Mouse (Mus musculus) hindbrain, postnatal 0 days (tissue): Measurements from ENCODE around the gene Fkbp5. TPM values are rescaled to one million over a fixed set of nuclear protein-coding genes. Genes with fewer than 3 reads are reported as not detected.

Experiments
- ATAC-seq: fragments of 200-750 bp; cut with Nextera tagmentation; 2 replicates; pipeline ENCODE4 v1.8.0; 2017; ENCODE audit warnings: mild to moderate bottlenecking, moderate TSS enrichment, moderate library complexity
- DNase-seq: peaks from one replicate; pipeline ENCODE4 v3.0.0-alpha.2; 2015; ENCODE audit warnings: low spot score
- H3K27ac ChIP-seq: fragments of 300-500 bp; sonication (generic); 2 replicates; pipeline ENCODE4 v1.5.1; 2014; ENCODE audit warnings: mild to moderate bottlenecking
- H3K27me3 ChIP-seq: fragments of 300-500 bp; sonication (generic); 2 replicates; pipeline ENCODE4 v1.6.1; 2014; ENCODE audit warnings: low read length, mixed read lengths; ENCODE audit not compliant: insufficient read depth
- H3K36me3 ChIP-seq: fragments of 300-500 bp; sonication (generic); 2 replicates; pipeline ENCODE4 v1.6.1; 2014; ENCODE audit warnings: low read length, mixed read lengths; ENCODE audit not compliant: insufficient read depth
- H3K4me1 ChIP-seq: fragments of 300-500 bp; sonication (generic); 2 replicates; pipeline ENCODE4 v1.6.1; 2014; ENCODE audit warnings: antibody characterized with exemption, low read length, mixed read lengths; ENCODE audit not compliant: insufficient read depth
- H3K4me2 ChIP-seq: fragments of 300-500 bp; sonication (generic); 2 replicates; pipeline ENCODE4 v1.6.1; 2014; ENCODE audit warnings: low read depth, mild to moderate bottlenecking, low read length, moderate library complexity, mixed read lengths
- H3K4me3 ChIP-seq: fragments of 300-500 bp; sonication (generic); 2 replicates; pipeline ENCODE4 v1.5.1; 2014; ENCODE audit warnings: low read length
- H3K9ac ChIP-seq: fragments of 300-500 bp; sonication (generic); replicated peaks from 2 replicates; pipeline ENCODE4 v1.6.1; 2014; ENCODE audit warnings: mild to moderate bottlenecking, low read length, moderate library complexity, mixed read lengths
- H3K9me3 ChIP-seq: fragments of 300-500 bp; sonication (generic); 2 replicates; pipeline ENCODE4 v1.6.1; 2016; ENCODE audit warnings: low read length, mixed read lengths
- CTCF ChIP-seq: IDR thresholded peaks from 2 replicates; pipeline ENCODE4 v1.5.1; 2016; ENCODE audit warnings: antibody characterized with exemption, control low read depth, low read depth
- WGBS: fragments of 180-500 bp; shearing (Covaris S2); extraction: QIAGEN DNeasy Blood & Tissue Kit; methylation state at CpG from one replicate; pipeline ENCODE4 v1.1.7; 2014; 5-methylcytosine and 5-hydroxymethylcytosine counted together
- polyA plus RNA-seq: library from polyadenylated mRNA; unstranded; fragments of >200 nt; fragmentation: Nextera tagmentation; extraction: Ambion mirVana; gene quantifications from 2 replicates; pipeline ENCODE4 v1.2.1, GENCODE M21; 2015
- total RNA-seq: library from RNA; depleted of rRNA; stranded (reverse); fragments of >200 nt; gene quantifications from 2 replicates; pipeline ENCODE4 v1.2.3, GENCODE M21; 2014

Gene Fkbp5
- total and polyA plus RNA-seq, 2 experiments from 2014 or later, result 20.0 to 27.5 TPM

DNA sequence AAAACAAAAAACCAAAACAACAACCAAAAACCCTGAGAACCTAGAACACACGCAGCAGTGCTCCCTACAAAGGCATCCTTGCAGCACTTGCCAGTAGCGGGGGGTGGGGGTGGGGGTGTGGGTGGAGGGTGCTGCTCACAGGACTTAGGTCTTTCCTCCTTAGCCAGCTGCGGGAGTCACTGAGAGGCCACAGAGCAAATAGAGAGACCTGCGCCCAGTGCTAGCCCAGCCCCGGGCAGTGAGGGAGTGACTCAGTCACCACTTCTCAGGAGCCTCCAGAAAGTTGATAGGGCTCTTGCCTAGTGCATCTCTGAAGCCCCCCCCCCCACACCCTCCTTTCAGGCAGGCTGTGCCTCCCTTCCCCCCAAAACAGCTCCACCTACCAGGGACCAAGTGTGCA, 148.3 kb downstream of the Fkbp5 start:
- Histone ChIP-seq H3K4me1 (no peaks in the 10 kb centered on the region), H3K9me3 (no peaks in the 10 kb centered on the region), H3K36me3 (no peaks in the 10 kb centered on the region), H3K4me2 (no peak overlapping the region), H3K27ac (no peak overlapping the region), H3K9ac (no peak overlapping the region), H3K27me3 (peaks cover 14% of the 10 kb centered on the region), H3K4me3 (no peak overlapping the region)
- no peak for TF ChIP-seq CTCF
- WGBS, result 75% methylated on average over 5 of the region's 5 CpGs
- DNase-seq (no peak), ATAC-seq (no peak)

DNA sequence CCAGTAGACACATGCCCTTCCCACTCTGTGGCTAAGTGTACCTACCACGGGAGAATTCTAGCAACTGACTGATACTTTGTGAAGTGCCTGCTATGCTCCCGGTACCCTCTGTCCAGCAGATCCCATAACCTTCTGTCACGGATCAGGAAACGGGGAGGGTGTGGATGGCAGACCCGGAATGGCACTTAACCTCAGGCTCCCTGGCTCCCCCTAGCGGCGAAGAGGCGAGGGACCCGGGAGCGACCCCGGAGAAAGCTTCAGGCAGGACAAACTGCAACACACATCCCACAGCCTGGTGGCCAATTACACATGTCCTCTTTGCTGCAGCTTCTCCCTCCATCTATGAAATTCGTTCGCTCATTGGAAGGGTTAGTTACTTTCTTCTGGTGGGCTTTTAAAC, 148.9 kb downstream of the Fkbp5 start:
- no peaks in the 10 kb centered on the region for H3K9me3 ChIP-seq
- WGBS, result 7% methylated on average over 13 of the region's 13 CpGs
- peak; percentile 85 for TF ChIP-seq CTCF
- no peak overlapping the region for H3K9ac ChIP-seq
- DNase-seq (peak; percentile 54), ATAC-seq (0 out of 2 replicates have a peak, but pooled peaks have one; percentile 38)
- H3K4me1 ChIP-seq, result no peaks in the 10 kb centered on the region; the same call in 1 of the 2 replicates
- H3K27ac ChIP-seq, result no peak overlapping the region
- no peak overlapping the region for H3K4me3 ChIP-seq
- H3K36me3 ChIP-seq, result no peaks in the 10 kb centered on the region
- peaks cover 20% of the 10 kb centered on the region for H3K27me3 ChIP-seq
- H3K4me2 ChIP-seq, result no peak overlapping the region

DNA sequence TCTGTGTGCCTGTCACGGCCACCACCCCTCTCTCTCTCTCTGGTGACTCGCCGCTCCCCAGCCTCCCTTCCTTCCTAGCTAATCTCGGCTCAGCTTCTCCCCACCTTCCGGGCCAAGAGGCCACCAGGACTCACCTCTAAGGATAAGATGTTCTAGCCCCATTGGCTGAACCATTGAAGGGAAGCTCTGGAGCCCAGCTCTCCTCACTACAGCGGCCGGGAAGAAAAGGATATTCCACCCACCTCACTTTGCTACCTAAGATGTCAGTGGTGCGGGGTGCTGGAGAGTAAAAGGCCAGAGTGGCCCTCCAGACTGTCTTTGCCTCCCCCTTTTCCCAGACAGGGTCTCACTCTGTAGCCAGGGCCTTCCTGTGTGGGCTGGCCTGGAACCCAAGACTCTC, 152.2 kb downstream of the Fkbp5 start, which contains the start of gene Tulp1:
Gene Tulp1 (minus strand): TSS at position 101 of the 400 bp plus-strand sequence.
- 26% methylated on average over 8 of the region's 8 CpGs for WGBS
- Histone ChIP-seq H3K27me3 (peaks cover 21% of the 10 kb centered on the region), H3K4me2 (peak within 1 kb of the TSS; percentile 41), H3K9me3 (no peaks in the 10 kb centered on the region), H3K27ac (no peak within 1 kb of the TSS), H3K36me3 (no peaks in the 10 kb centered on the region), H3K4me1 (no peaks in the 10 kb centered on the region; the same call in 1 of the 2 replicates), H3K4me3 (peak within 1 kb of the TSS; percentile 15), H3K9ac (no peak within 1 kb of the TSS)
- DNase-seq (no peak), ATAC-seq (no peak)
- no peak for TF ChIP-seq CTCF

DNA sequence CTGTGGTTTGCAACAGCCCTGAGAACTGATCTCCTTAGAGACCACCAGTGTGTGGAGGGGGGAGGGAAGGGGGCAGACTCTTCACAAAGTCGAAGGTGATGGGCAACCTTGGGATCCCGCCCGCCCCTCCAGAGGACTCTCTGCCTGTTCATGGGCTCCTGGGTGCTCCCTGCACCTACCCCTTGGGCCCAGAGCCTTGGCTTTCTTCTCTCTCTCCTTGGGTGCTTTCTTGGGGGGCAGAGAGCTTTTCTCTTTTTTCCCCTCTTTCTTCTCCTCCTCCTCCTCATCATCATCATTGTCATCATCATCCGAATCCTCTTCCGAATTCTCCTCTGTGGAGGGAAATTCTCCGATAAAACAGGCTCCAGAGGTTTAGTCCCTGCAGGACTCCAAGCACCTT, 153.8 kb downstream of the Fkbp5 start:
- no peak for TF ChIP-seq CTCF
- WGBS, result 15% methylated on average over 6 of the region's 6 CpGs
- peaks cover 30% of the 10 kb centered on the region for H3K27me3 ChIP-seq

DNA sequence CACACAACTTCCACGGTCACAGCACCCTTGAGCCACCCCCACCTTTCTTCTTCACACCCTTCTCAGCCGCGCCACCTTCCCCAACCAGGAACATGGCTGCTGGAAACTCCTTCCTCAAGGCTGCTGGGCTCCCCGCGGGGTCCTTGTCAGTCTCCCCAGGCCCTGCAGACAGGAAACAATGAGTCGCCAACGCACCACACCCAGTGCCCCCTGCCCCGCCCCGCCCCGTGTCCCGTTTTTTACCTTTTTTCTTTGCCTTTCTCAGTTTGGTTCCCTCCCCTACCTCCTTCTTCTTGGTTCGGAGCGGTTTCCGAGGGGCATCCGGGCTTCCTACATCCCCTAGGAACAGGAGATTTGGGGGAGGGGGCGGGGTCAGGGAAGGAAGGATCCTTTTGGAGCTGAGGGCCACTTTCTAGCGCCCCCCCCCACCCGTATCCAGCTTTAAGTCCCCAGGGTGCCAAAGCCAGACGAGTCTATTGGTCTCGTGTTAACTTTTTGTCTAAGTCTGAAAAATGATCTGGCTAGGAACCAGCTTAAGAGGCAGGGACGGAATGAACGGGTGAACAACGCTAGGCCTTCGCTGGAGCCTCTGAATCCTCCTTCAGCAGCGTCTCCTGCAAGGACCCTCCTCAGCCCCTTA, 154.6 kb downstream of the Fkbp5 start:
- H3K27ac ChIP-seq, result no peak overlapping the region
- peak; percentile 23 for DNase-seq
- no peaks in the 10 kb centered on the region for H3K36me3 ChIP-seq
- H3K4me3 ChIP-seq, result peak overlapping the region; percentile 28
- peaks cover 30% of the 10 kb centered on the region for H3K27me3 ChIP-seq
- H3K9ac ChIP-seq, result peak overlapping the region; percentile 28; the same call in 1 of the 2 replicates
- peak overlapping the region; percentile 54 for H3K4me2 ChIP-seq
- 0 out of 2 replicates have a peak, but pooled peaks have one; percentile 9 for TF ChIP-seq CTCF
- 2% methylated on average over 25 of the region's 25 CpGs for WGBS
- no peaks in the 10 kb centered on the region; the same call in 1 of the 2 replicates for H3K4me1 ChIP-seq
- H3K9me3 ChIP-seq, result no peaks in the 10 kb centered on the region
- ATAC-seq, result no peak

More for the DNA sequence above, 153.8 kb downstream of the Fkbp5 start:
- ATAC-seq (no peak), DNase-seq (no peak)
- H3K9me3 ChIP-seq, result no peaks in the 10 kb centered on the region
- H3K4me3 ChIP-seq, result no peak overlapping the region; the same call in 1 of the 2 replicates
- no peak overlapping the region for H3K27ac ChIP-seq
- no peaks in the 10 kb centered on the region for H3K36me3 ChIP-seq
- H3K9ac ChIP-seq, result no peak overlapping the region
- H3K4me1 ChIP-seq, result no peaks in the 10 kb centered on the region; the same call in 1 of the 2 replicates
- peak overlapping the region; percentile 54; the same call in 1 of the 2 replicates for H3K4me2 ChIP-seq

DNA sequence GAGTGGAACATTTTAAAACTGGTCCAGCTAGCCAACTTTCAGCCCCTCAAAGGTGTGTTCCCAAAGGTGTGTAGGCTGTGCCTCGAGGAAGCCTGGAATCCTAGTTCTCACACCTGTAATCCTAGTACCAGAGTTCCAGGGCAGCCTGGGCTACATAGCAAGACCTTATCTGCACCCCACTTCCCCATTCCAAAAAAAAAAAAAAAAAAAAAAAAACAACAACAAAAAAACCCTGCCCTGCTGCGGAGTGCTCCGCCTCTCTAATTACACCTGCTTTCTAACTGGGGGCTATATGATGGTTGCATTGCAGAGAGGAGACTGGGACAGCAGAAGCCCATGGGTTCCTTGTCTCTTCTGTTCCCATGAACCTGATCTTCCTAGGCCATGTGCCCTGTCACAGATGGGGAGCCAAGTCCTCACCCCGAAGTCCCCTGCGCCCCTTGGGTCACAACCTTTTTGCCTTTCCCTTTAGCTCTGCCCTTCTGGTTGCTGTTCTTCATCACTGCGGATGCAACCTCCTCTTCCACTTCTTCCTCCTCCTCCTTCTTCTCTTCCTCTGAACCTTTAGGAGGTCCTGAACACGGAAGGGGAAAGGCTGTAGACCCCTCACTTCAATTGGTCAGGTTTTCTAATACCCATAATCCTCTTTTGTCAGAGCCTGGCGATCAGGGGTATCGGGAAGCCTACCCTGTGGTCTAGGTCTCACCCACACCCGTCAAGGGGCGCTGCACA, 155.2 kb downstream of the Fkbp5 start:
- Histone ChIP-seq H3K27ac (no peak overlapping the region), H3K27me3 (peaks cover 30% of the 10 kb centered on the region), H3K9ac (no peak overlapping the region)

More for the DNA sequence above, 155.2 kb downstream of the Fkbp5 start:
- Histone ChIP-seq H3K4me1 (no peaks in the 10 kb centered on the region; the same call in 1 of the 2 replicates), H3K36me3 (no peaks in the 10 kb centered on the region), H3K4me3 (peak overlapping the region; percentile 28), H3K9me3 (no peaks in the 10 kb centered on the region), H3K4me2 (peak overlapping the region; percentile 54)
- no peak for DNase-seq
- WGBS, result 39% methylated on average over 11 of the region's 11 CpGs
- no peak for ATAC-seq
- TF ChIP-seq CTCF, result no peak; the same call in 1 of the 2 replicates
